Mouse (Mus musculus): ENCODE measurements around the gene Nrxn1. TPM values are rescaled to one million over a fixed set of nuclear protein-coding genes. Genes with fewer than 3 reads are reported as not detected.
A peak's percentile ranks its signal among the peaks of the same experiment; 100 is the strongest.

Nrxn1 gene
- polyA plus RNA-seq, 1 experiment from 2014 or later, result 2.1 TPM

DNA sequence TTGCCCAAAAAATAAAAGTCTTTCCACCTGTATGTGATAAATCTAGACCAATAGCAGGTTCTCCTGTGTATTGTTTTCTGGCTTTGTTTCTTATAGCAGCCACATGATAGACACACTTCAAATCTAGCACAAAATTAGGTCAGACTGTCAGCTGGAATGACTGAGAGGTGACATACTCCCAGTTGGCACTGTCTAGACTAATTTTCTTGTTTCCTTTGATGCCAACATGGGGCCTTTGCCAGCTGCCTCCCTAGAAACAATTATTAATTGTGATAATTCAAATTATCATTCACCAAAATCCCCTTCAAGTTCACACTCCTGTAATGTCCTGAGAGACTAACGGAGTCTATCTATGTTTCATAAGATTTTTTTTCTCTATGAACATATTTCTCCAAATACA is 673.3 kb downstream of the Nrxn1 start:
- no peak overlapping the region for H3K27ac ChIP-seq (ENCODE audit: low read depth)
- no peak for ATAC-seq (ENCODE audit: insufficient read depth)
- no peak overlapping the region for H3K4me2 ChIP-seq
- H3K4me1 ChIP-seq (ENCODE audit: insufficient read depth), result no peaks in the 10 kb centered on the region
- no peaks in the 10 kb centered on the region for H3K27me3 ChIP-seq (ENCODE audit: insufficient read depth, low read length)
- DNase-seq, result no peak
- no peaks in the 10 kb centered on the region for H3K36me3 ChIP-seq (ENCODE audit: insufficient read depth)
- TF ChIP-seq CTCF (IDR thresholded peaks at IDR 0.05; ENCODE audit: low read depth), result no peak
- no peak overlapping the region for H3K9ac ChIP-seq
- 77% methylated on average over 1 of the region's 1 CpGs for WGBS
- H3K9me3 ChIP-seq (ENCODE audit: low read depth, low read length), result no peaks in the 10 kb centered on the region
- no peak overlapping the region for H3K4me3 ChIP-seq (ENCODE audit: low read depth, low read length)

- no peak overlapping the region for H3K9ac ChIP-seq
- no peaks in the 10 kb centered on the region for H3K27me3 ChIP-seq (ENCODE audit: insufficient read depth, low read length)
- H3K9me3 ChIP-seq (ENCODE audit: low read depth, low read length), result no peaks in the 10 kb centered on the region
- H3K4me2 ChIP-seq, result no peak overlapping the region
- H3K27ac ChIP-seq (ENCODE audit: low read depth), result no peak overlapping the region
- no peak for ATAC-seq (ENCODE audit: insufficient read depth)
- no peak for TF ChIP-seq CTCF (IDR thresholded peaks at IDR 0.05; ENCODE audit: low read depth)
- H3K36me3 ChIP-seq (ENCODE audit: insufficient read depth), result no peaks in the 10 kb centered on the region
- no peak overlapping the region for H3K4me3 ChIP-seq (ENCODE audit: low read depth, low read length)
- DNase-seq, result no peak
- no peaks in the 10 kb centered on the region for H3K4me1 ChIP-seq (ENCODE audit: insufficient read depth)
Observed at GRCm38 (mm10) chr17:90396357-90396756, 696.5 kb downstream of the Nrxn1 start.

GRCm38 (mm10) chr17:90394606-90395005 is 698.3 kb downstream of the Nrxn1 start:
- H3K27me3 ChIP-seq (ENCODE audit: insufficient read depth, low read length), result no peaks in the 10 kb centered on the region
- H3K4me2 ChIP-seq, result no peak overlapping the region
- DNase-seq (no peak), ATAC-seq (ENCODE audit: insufficient read depth) (no peak; the same call in 1 of the 2 replicates)
- H3K9ac ChIP-seq, result no peak overlapping the region
- no peak overlapping the region for H3K27ac ChIP-seq (ENCODE audit: low read depth)
- H3K36me3 ChIP-seq (ENCODE audit: insufficient read depth), result no peaks in the 10 kb centered on the region
- no peak for TF ChIP-seq CTCF (IDR thresholded peaks at IDR 0.05; ENCODE audit: low read depth)
- no peaks in the 10 kb centered on the region for H3K4me1 ChIP-seq (ENCODE audit: insufficient read depth)
- no peak overlapping the region for H3K4me3 ChIP-seq (ENCODE audit: low read depth, low read length)
- no peaks in the 10 kb centered on the region for H3K9me3 ChIP-seq (ENCODE audit: low read depth, low read length)
- WGBS, result 88% methylated on average over 6 of the region's 6 CpGs

GRCm38 (mm10) chr17:90392751-90393150 is 700.1 kb downstream of the Nrxn1 start:
- Histone ChIP-seq H3K4me2 (no peak overlapping the region), H3K36me3 (ENCODE audit: insufficient read depth) (no peaks in the 10 kb centered on the region), H3K27me3 (ENCODE audit: insufficient read depth, low read length) (no peaks in the 10 kb centered on the region), H3K9me3 (ENCODE audit: low read depth, low read length) (no peaks in the 10 kb centered on the region), H3K27ac (ENCODE audit: low read depth) (no peak overlapping the region), H3K9ac (no peak overlapping the region), H3K4me3 (ENCODE audit: low read depth, low read length) (no peak overlapping the region), H3K4me1 (ENCODE audit: insufficient read depth) (no peaks in the 10 kb centered on the region)
- ATAC-seq (ENCODE audit: insufficient read depth) (no peak), DNase-seq (no peak)
- no peak for TF ChIP-seq CTCF (IDR thresholded peaks at IDR 0.05; ENCODE audit: low read depth)
- WGBS, result 90% methylated on average over 1 of the region's 1 CpGs

DNA sequence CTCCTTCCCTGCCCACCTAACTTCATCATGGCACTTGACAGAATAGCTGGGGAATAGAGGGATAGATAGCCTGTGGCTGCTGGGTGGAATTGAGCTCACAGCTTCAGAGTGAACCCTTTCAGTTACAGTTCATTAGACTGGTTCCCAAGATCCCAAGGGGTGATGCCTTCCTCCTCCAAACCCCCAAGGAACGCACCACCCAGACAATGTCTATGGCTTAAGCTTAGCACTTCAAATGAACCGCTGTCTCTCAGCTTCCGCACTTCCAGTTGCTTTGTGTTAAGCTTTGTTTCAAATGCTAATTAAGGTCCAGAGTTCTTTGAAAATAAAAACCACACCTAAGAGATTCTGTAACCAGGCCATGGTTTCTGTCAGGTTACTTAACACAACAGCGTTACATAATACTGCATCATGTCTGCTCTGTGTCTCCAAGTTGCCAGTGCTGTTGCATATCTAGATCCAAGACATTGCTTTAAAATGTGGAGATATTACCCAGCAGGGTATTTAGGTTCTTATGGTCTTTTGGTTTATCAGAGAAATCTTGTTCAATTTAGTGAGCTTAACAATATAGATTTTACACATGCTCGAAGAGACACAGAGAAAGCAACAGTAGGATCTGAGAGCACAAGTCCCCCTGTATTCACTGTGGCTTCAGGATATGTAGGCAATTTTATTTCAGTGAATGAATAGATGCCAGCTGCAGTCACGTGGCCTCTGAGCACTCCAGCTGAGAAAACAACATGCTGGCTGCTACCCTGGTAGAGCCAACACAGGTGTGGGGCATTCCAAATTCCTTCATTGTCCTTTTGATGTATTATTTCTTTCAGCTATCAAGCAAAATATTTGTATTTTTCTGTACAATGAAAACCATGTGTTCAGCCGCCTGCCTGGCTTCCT is 702.3 kb downstream of the Nrxn1 start:
- Histone ChIP-seq H3K4me2 (no peak overlapping the region), H3K4me3 (ENCODE audit: low read depth, low read length) (no peak overlapping the region), H3K27me3 (ENCODE audit: insufficient read depth, low read length) (no peaks in the 10 kb centered on the region), H3K9me3 (ENCODE audit: low read depth, low read length) (no peaks in the 10 kb centered on the region), H3K9ac (no peak overlapping the region), H3K27ac (ENCODE audit: low read depth) (no peak overlapping the region), H3K36me3 (ENCODE audit: insufficient read depth) (no peaks in the 10 kb centered on the region), H3K4me1 (ENCODE audit: insufficient read depth) (no peaks in the 10 kb centered on the region)
- DNase-seq, result peak; percentile 32
- WGBS, result 46% methylated on average over 7 of the region's 7 CpGs
- peak; percentile 84; the same call in 1 of the 2 replicates for ATAC-seq (ENCODE audit: insufficient read depth)
- no peak for TF ChIP-seq CTCF (IDR thresholded peaks at IDR 0.05; ENCODE audit: low read depth)

DNA sequence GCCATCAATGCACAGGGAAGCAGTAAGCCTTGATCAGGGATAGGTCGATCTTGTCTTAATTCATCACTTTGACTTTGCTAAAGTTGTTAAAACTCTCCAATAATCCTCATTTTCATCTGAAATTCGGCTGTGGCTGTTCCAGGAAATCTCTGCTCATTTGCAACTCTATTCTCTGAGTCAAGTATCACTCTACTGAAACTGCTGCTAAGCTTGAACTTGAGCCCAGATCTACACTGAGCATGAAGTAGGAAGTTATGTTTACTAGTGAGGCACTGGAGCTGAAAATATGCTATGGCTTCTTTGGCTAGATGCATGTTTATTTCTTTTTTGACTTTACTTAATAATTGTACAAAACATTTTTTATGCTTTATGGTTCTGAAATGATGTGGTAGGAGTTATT is 708.0 kb downstream of the Nrxn1 start:
- 65% methylated on average over 2 of the region's 2 CpGs for whole genome bisulfite sequencing
- Histone ChIP-seq H3K36me3 (ENCODE audit: insufficient read depth) (no peaks in the 10 kb centered on the region), H3K9ac (no peak overlapping the region), H3K4me3 (ENCODE audit: low read depth, low read length) (no peak overlapping the region), H3K9me3 (ENCODE audit: low read depth, low read length) (no peaks in the 10 kb centered on the region), H3K4me2 (no peak overlapping the region), H3K27ac (ENCODE audit: low read depth) (no peak overlapping the region), H3K27me3 (ENCODE audit: insufficient read depth, low read length) (no peaks in the 10 kb centered on the region), H3K4me1 (ENCODE audit: insufficient read depth) (no peaks in the 10 kb centered on the region)
- DNase-seq, result no peak
- ATAC-seq (ENCODE audit: insufficient read depth), result no peak
- no peak for TF ChIP-seq CTCF (IDR thresholded peaks at IDR 0.05; ENCODE audit: low read depth)

DNA sequence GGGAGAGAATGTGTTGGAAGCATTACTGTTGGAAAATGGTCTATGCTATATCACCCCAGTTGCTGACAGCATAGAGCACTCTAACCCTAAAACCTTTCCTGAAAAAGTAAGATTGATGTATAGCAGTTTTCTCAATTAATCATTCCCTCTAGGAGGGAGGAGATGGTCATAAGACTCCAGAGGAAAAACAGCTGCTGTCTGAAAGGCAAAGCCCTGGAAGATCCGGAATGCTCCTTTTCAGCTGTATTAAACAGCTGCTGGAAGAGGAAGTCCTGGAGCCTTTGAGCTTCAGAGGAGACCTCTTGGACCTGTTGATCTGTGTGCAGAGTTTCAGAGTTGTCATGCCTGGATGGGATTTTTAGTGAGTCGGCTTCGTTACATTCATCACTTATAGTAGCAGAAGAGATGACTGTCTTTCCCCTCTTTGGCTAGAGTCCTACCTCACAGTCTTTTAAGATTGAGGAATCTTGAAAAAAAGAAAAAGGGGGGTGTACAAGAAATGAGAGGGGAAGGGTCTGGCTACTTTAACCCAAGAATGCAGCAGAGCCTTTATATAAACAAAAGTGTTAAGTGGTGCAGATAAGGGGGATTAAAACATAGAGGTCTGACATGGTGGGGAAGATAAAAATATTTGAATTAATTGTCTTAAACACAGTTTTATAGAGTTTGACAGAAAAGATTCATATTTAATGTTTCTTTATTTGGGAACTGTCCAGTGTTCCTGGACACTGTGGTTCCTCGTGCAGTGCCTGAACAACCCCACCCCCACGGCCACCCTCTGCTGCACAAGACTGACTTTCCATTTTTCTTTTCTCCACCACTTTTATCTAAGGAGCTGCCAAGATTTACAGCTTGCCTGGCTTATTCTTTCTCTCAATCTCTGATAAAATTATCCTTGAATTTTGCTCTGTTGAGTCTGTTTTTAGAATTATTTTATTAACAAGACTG is 710.1 kb downstream of the Nrxn1 start:
- no peaks in the 10 kb centered on the region for H3K4me1 ChIP-seq (ENCODE audit: insufficient read depth)
- no peak overlapping the region for H3K4me2 ChIP-seq
- ATAC-seq (ENCODE audit: insufficient read depth) (peak; percentile 75), DNase-seq (peak; percentile 12)
- H3K27ac ChIP-seq (ENCODE audit: low read depth), result no peak overlapping the region
- no peak for TF ChIP-seq CTCF (IDR thresholded peaks at IDR 0.05; ENCODE audit: low read depth)
- no peaks in the 10 kb centered on the region for H3K27me3 ChIP-seq (ENCODE audit: insufficient read depth, low read length)
- H3K4me3 ChIP-seq (ENCODE audit: low read depth, low read length), result no peak overlapping the region
- WGBS, result 15% methylated on average over 5 of the region's 5 CpGs
- no peaks in the 10 kb centered on the region for H3K36me3 ChIP-seq (ENCODE audit: insufficient read depth)
- no peak overlapping the region for H3K9ac ChIP-seq
- no peaks in the 10 kb centered on the region for H3K9me3 ChIP-seq (ENCODE audit: low read depth, low read length)
